Mouse (Mus musculus) heart, postnatal 0 days (tissue): ENCODE measurements around the gene Olfr111. TPM values are rescaled to one million over a fixed set of nuclear protein-coding genes. Genes with fewer than 3 reads are reported as not detected.
"Not testable (repeated sequence)": the region's sequence is repeated elsewhere in the genome, so short reads cannot be mapped to it uniquely, and the experiment has no call there.

Experiments used
- ATAC-seq: fragments of 200-750 bp; cut with Nextera tagmentation; 2 replicates; pipeline ENCODE4 v1.8.0; 2017; ENCODE audit warnings: low read depth, moderate number of reproducible peaks, moderate library complexity; ENCODE audit not compliant: insufficient read depth
- DNase-seq: peaks from one replicate; pipeline ENCODE4 v3.0.0-alpha.2; 2016; ENCODE audit warnings: low spot score
- H3K27ac ChIP-seq: fragments of 300-500 bp; sonication (generic); 2 replicates; pipeline ENCODE4 v1.5.1; 2014; ENCODE audit warnings: low read depth, mild to moderate bottlenecking
- H3K27me3 ChIP-seq: fragments of 300-500 bp; sonication (generic); 2 replicates; pipeline ENCODE4 v1.6.1; 2014; ENCODE audit warnings: low read length, mixed read lengths; ENCODE audit not compliant: control insufficient read depth, insufficient read depth
- H3K36me3 ChIP-seq: fragments of 300-500 bp; sonication (generic); replicated peaks from 2 replicates; pipeline ENCODE4 v1.6.1; 2014; ENCODE audit warnings: low read length, mixed read lengths; ENCODE audit not compliant: control insufficient read depth, insufficient read depth
- H3K4me1 ChIP-seq: fragments of 300-500 bp; sonication (generic); 2 replicates; pipeline ENCODE4 v1.6.1; 2014; ENCODE audit warnings: antibody characterized with exemption; ENCODE audit not compliant: control insufficient read depth, insufficient read depth
- H3K4me2 ChIP-seq: fragments of 300-500 bp; sonication (generic); 2 replicates; pipeline ENCODE4 v1.6.1; 2014; ENCODE audit warnings: low read depth, mild to moderate bottlenecking, low read length, moderate library complexity
- H3K4me3 ChIP-seq: fragments of 300-500 bp; sonication (generic); 2 replicates; pipeline ENCODE4 v1.5.1; 2014; ENCODE audit warnings: low read depth, low read length
- H3K9ac ChIP-seq: fragments of 300-500 bp; sonication (generic); replicated peaks from 2 replicates; pipeline ENCODE4 v1.6.1; 2014; ENCODE audit warnings: low read depth, low read length, mixed read lengths
- H3K9me3 ChIP-seq: fragments of 300-500 bp; sonication (generic); replicated peaks from 2 replicates; pipeline ENCODE4 v1.6.1; 2016; ENCODE audit warnings: low read length; ENCODE audit not compliant: control insufficient read depth
- CTCF ChIP-seq: IDR thresholded peaks from 2 replicates; pipeline ENCODE4 v1.5.1; 2016; ENCODE audit warnings: antibody characterized with exemption, control low read depth, low read depth
- EP300 ChIP-seq: IDR thresholded peaks from 2 replicates; pipeline ENCODE4 v1.6.1; 2016; ENCODE audit warnings: antibody characterized with exemption, low read depth
- WGBS: fragments of 180-500 bp; shearing (Covaris S2); extraction: QIAGEN DNeasy Blood & Tissue Kit; methylation state at CpG from one replicate; pipeline ENCODE4 v1.1.7; 2014; 5-methylcytosine and 5-hydroxymethylcytosine counted together
- polyA plus RNA-seq: library from polyadenylated mRNA; unstranded; fragments of >200 nt; fragmentation: Nextera tagmentation; extraction: Ambion mirVana; gene quantifications from 2 replicates; pipeline ENCODE4 v1.2.1, GENCODE M21; 2015
- total RNA-seq: library from RNA; depleted of rRNA; stranded (reverse); fragments of >200 nt; gene quantifications from 2 replicates; pipeline ENCODE4 v1.2.3, GENCODE M21; 2014; ENCODE audit warnings: low replicate concordance; rRNA removed

The Olfr111 gene
- not detected in 2 replicates for total RNA-seq
- not detected in 2 replicates for polyA plus RNA-seq

GRCm38 (mm10) chr17:37507730-37508129 is at the start of gene Olfr111:
TSS of gene Olfr111 (plus strand) at chr17:37508030.
- H3K9ac ChIP-seq, result no peak within 1 kb of the TSS
- no peaks in the 10 kb centered on the region for H3K4me1 ChIP-seq
- H3K27me3 ChIP-seq, result no peaks in the 10 kb centered on the region
- H3K9me3 ChIP-seq, result no peaks in the 10 kb centered on the region
- WGBS, result 72% methylated on average over 4 of the region's 4 CpGs
- no peak within 1 kb of the TSS for H3K27ac ChIP-seq
- TF ChIP-seq EP300 (no peak), CTCF (no peak)
- ATAC-seq (no peak), DNase-seq (no peak)
- H3K4me2 ChIP-seq, result no peak within 1 kb of the TSS
- no peaks in the 10 kb centered on the region for H3K36me3 ChIP-seq
- no peak within 1 kb of the TSS for H3K4me3 ChIP-seq

GRCm38 (mm10) chr17:37458616-37459015 is 49.2 kb upstream of the Olfr111 start, which contains the start of gene Olfr109:
TSS of gene Olfr109 (plus strand) at chr17:37458916.
- H3K9me3 ChIP-seq, result no peaks in the 10 kb centered on the region
- H3K4me3 ChIP-seq, result no peak within 1 kb of the TSS
- TF ChIP-seq EP300, result no peak
- TF ChIP-seq CTCF, result no peak
- H3K9ac ChIP-seq, result no peak within 1 kb of the TSS
- DNase-seq (no peak), ATAC-seq (no peak)
- H3K36me3 ChIP-seq, result no peaks in the 10 kb centered on the region
- no peak within 1 kb of the TSS for H3K4me2 ChIP-seq
- no peaks in the 10 kb centered on the region for H3K27me3 ChIP-seq
- no peak within 1 kb of the TSS for H3K27ac ChIP-seq
- no peaks in the 10 kb centered on the region for H3K4me1 ChIP-seq
- WGBS, result 70% methylated on average over 1 of the region's 1 CpGs

GRCm38 (mm10) chr17:37483452-37483851 is 24.4 kb upstream of the Olfr111 start, which contains the start of gene H2-M2:
TSS of gene H2-M2 (minus strand) at chr17:37483552.
- H3K9ac ChIP-seq, result no peak within 1 kb of the TSS
- ATAC-seq (no peak), DNase-seq (no peak)
- no peaks in the 10 kb centered on the region for H3K4me1 ChIP-seq
- no peak for TF ChIP-seq EP300
- TF ChIP-seq CTCF, result no peak
- H3K27me3 ChIP-seq, result no peaks in the 10 kb centered on the region
- H3K4me2 ChIP-seq, result no peak within 1 kb of the TSS
- WGBS, result 73% methylated on average over 2 of the region's 2 CpGs
- H3K36me3 ChIP-seq, result no peaks in the 10 kb centered on the region
- H3K4me3 ChIP-seq, result no peak within 1 kb of the TSS
- H3K27ac ChIP-seq, result no peak within 1 kb of the TSS
- H3K9me3 ChIP-seq, result 0 out of 2 replicates have a peak, but pooled peaks cover 3% of the 10 kb centered on the region

GRCm38 (mm10) chr17:37491930-37492518 is 15.8 kb upstream of the Olfr111 start, which contains the start of gene Olfr110:
TSS of gene Olfr110 (plus strand) at chr17:37492468.
- H3K9ac ChIP-seq, result no peak within 1 kb of the TSS
- 32% methylated on average over 1 of the region's 1 CpGs for WGBS
- H3K4me2 ChIP-seq, result no peak within 1 kb of the TSS
- no peaks in the 10 kb centered on the region for H3K27me3 ChIP-seq
- DNase-seq, result no peak
- no peak within 1 kb of the TSS for H3K4me3 ChIP-seq
- no peak for TF ChIP-seq CTCF
- no peak for ATAC-seq
- H3K4me1 ChIP-seq, result no peaks in the 10 kb centered on the region
- H3K36me3 ChIP-seq, result no peaks in the 10 kb centered on the region
- H3K9me3 ChIP-seq, result 0 out of 2 replicates have a peak, but pooled peaks cover 3% of the 10 kb centered on the region
- no peak within 1 kb of the TSS for H3K27ac ChIP-seq

- not testable (repeated sequence) for ATAC-seq, H3K36me3 ChIP-seq, H3K27me3 ChIP-seq, H3K27ac ChIP-seq, DNase-seq, H3K9me3 ChIP-seq, H3K4me2 ChIP-seq, H3K4me3 ChIP-seq, H3K4me1 ChIP-seq, H3K9ac ChIP-seq
Measured at GRCm38 (mm10) chr17:37524612-37525011, 16.8 kb downstream of the Olfr111 start.

- H3K4me1 ChIP-seq, H3K36me3 ChIP-seq, DNase-seq, H3K9me3 ChIP-seq, H3K4me2 ChIP-seq, H3K27me3 ChIP-seq, ATAC-seq, H3K4me3 ChIP-seq, H3K9ac ChIP-seq, H3K27ac ChIP-seq: not testable (repeated sequence)
- 47% methylated on average over 1 of the region's 1 CpGs for WGBS
Measured at GRCm38 (mm10) chr17:37525427-37525826, 17.6 kb downstream of the Olfr111 start.
